Mouse (Mus musculus): ENCODE measurements around the gene Hoxa2. TPM values are rescaled to one million over a fixed set of nuclear protein-coding genes. Genes with fewer than 3 reads are reported as not detected.
A peak's percentile ranks its signal among the peaks of the same experiment; 100 is the strongest.

The Hoxa2 gene
- total and polyA plus RNA-seq, 3 experiments: 1.5 to 2.6 (median 1.7) TPM

GRCm38 (mm10) chr6:52202362-52203120 is 37.9 kb upstream of the Hoxa2 start:
- no peak for DNase-seq

DNA sequence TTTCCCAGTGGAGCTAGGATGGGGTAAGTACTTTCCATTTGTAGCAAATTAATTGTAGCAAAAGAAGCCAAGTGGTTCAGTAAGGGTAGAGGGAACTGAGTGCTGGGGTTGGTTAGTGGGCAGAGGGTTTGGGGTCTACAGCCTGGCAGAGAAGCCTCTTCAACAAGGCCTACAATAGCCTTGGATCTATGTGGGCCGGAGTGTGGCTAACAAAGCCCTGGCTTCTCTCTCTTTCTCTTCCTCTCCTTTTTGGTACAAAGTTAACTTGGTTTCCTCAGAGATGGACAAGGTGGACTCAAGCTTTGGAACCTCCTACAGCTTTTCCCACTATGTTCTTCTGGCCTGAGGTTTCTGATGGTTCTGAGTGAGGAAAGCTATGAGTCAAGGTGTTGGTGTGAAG is 36.6 kb upstream of the Hoxa2 start:
- no peak for DNase-seq

- no peak for DNase-seq
Observed at GRCm38 (mm10) chr6:52200751-52201250, 36.2 kb upstream of the Hoxa2 start.

DNA sequence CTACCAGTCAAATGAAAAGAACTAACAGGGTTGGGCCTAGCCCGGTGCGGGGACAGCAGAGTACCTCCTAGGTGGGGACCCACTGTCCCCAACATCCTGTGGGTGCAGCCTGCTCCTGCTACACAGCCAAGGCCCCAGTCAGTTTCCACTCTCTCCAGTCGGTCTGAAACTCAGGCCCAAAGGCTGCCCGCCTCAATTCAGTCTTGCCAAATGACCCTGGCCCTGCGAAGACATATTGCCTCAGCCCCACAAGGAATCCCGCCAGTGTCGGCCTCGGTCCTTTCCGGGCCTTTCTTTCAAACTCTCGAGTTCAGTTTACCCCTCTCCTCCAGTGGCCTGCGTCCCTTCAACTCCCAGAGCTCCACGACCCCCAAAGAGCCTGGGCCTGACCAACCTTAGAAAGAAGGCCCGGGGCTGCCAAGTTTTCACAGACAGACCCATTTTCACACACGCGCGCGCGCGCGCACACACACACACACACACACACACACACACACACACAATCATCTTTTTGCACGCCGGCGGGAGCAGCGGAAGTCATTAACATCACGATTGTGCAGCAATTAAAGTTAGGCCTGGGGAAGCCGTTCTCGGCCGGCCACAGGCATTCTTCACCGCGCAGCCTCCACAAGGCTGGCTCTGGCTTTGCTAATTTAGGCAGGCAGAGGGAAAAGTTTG is 35.6 kb upstream of the Hoxa2 start:
- peak; percentile 54 for DNase-seq

- DNase-seq: peak; percentile 74
Observed at GRCm38 (mm10) chr6:52197271-52197670, 32.6 kb upstream of the Hoxa2 start.

- no peak for DNase-seq
Observed at GRCm38 (mm10) chr6:52196811-52197210, 32.2 kb upstream of the Hoxa2 start.

GRCm38 (mm10) chr6:52194690-52195089 is 30.1 kb upstream of the Hoxa2 start:
- DNase-seq: no peak

GRCm38 (mm10) chr6:52191860-52192550 is 27.4 kb upstream of the Hoxa2 start:
- DNase-seq: peak; percentile 94

DNA sequence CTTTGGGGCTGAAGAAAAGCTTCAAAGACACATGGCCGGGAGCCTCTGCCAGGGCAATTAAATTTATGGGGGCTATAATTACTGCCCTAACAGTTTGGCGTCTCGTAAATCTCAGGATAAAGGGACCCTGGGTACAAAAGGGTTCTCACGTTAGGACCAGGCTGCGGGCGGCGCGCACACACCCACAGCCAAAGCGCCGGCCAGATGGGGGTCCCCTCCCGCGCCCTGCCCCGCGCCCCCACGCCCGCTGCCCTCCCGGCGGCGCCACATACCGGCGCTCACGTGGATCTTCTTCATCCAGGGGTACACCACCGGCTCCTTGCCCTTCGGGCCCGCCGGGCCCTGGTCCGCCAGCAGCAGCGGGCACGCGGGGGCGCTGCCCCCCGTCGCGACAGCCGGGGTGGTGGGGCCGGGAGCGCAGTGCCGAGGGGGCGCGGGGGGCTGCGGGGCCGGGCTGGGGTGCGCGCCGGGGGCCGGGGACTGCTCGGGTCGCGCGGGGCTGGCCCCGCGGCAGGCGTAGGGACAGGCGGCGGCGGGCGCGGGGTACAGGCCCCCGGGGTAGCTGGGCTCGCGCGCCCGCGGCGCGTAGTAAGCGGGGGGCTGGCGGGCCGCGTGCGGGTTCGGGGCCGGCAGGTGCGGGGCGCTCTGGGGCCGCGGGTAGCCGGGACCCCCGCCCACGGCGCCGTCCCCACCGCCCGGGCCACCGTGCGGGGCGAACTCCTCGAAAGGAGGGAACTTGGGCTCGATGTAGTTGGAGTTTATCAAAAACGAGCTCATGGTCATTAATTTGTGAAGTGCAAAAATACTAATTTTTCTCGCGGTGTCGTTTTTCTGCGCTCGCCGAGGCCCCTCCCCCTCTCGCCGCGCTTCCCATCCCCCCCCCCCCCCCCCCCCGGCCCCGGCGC is 26.5 kb upstream of the Hoxa2 start, which contains the start of gene Hoxa4:
TSS of gene Hoxa4 (minus strand) at position 848 of the 905 bp plus-strand sequence.
- peak; percentile 57 for DNase-seq

DNA sequence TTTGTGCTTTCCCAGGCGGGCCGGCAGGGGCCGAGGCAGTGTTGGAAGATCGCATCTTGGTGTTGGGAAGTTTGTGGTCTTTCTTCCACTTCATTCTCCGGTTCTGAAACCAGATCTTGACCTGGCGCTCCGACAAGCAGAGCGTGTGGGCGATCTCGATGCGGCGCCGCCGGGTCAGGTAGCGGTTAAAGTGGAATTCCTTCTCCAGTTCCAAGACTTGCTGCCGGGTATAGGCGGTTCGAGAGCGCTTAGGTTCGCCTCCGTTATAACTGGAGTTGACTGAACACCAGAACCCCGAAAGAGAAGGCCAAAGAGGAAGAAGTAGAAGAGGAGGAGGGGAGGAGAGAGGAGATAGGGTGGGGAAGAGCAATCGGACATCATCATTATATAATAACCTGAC is 25.8 kb upstream of the Hoxa2 start:
- peak; percentile 31 for DNase-seq

GRCm38 (mm10) chr6:52189909-52190308 is 25.3 kb upstream of the Hoxa2 start:
- no peak for DNase-seq

DNA sequence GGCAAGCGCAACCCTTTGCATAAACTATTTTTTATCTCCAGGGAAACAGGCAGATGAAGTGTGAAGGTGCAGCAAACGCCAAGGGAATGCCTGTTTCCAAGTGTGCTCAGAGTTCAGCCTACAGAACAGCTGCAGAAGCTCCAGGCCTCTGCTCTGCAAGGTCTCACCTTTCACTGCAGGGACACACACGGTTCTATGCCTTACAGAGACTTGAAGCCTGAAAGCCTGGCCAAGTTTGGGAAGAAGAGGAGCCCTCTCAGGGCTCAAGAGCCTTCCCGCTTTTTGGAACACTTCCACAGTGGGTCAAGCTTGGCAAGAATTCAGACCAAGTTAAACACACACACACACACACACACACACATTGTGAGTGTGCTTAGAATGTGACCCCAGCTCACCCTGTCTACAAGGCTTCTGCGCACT is 24.6 kb upstream of the Hoxa2 start:
- DNase-seq: peak; percentile 43

DNA sequence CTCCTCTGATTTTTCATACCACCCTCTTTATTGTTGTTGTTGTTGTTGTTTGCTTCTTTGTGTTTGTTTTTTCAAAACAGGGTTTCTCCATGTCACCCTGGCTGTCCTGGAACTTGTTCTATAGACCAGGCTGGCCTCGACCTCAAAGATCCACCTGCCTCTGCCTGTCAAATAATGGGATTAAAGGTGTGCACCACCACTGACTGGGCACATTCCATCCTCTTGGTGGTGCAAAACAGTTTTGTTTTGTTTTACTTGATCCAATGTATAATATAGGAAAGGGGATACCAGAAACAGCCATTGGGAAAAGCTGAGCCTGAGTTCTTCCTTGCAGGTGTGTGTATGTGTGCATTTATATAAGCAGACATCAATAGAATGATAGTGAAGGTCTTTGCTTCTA is 21.9 kb upstream of the Hoxa2 start:
- DNase-seq: no peak

DNA sequence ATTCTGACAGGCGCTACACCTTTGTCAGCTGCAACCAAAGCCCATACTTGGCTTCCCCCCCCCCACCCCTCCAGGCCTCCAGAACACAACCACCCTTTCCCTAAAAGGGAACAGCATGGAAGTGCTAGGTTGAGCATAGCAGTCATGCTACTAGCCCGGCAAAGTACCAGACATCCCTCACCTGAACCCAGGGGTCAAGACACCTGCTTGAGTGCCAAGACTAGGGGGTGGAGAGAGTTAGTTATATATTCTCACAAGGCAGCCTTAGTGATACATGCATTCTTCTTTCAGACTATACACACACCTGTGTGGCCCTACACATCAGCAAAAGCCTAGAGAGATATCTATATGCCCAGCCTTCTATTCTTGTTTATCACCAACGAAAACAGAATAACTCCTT is 21.2 kb upstream of the Hoxa2 start:
- no peak for DNase-seq

- DNase-seq: peak; percentile 78
Observed at GRCm38 (mm10) chr6:52185222-52185621, 20.6 kb upstream of the Hoxa2 start.

DNA sequence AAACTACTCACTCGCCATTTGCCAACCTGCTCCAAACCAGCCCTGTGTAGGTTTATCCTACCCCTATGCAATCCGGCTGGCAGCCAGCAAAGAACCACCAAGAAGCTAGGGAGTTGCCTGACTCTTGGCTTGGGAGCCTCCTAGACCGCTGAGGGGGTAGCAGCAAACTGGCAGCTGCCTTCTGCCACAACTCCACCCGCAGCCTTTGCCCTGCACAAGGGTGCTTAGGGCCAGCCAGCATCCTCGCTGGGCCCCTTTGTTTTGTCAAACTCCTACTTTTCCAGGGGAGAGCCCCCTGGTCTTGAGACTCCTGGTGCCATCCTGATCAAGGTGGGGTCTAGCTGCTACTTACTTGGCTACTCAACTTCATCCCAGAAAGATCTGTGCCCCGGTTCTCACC is 20.0 kb upstream of the Hoxa2 start:
- DNase-seq: no peak

- DNase-seq: no peak
Observed at GRCm38 (mm10) chr6:52183311-52184080, 18.9 kb upstream of the Hoxa2 start.

- no peak for DNase-seq
Observed at GRCm38 (mm10) chr6:52182793-52183192, 18.2 kb upstream of the Hoxa2 start.

- no peak for DNase-seq
Observed at GRCm38 (mm10) chr6:52182030-52182429, 17.4 kb upstream of the Hoxa2 start.

DNA sequence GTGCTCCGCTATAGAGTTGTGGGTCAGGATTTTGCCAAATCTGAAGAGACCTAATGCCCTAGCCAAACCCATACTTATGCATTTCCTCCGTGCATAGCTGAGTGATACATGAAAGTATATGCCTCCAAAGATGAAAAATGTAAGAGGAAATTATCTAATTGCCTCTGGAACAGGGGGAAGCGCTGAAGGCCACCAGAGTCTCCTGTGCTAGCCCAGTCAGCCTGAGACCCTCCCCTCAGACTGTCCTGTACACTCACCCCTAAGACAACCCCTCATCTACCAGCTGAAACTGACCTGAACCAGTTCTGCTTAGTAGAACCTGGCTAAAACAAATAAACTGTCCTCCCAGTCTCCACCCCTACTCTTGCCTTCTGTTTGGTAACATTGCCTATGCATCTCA is 16.1 kb upstream of the Hoxa2 start:
- DNase-seq: no peak

DNA sequence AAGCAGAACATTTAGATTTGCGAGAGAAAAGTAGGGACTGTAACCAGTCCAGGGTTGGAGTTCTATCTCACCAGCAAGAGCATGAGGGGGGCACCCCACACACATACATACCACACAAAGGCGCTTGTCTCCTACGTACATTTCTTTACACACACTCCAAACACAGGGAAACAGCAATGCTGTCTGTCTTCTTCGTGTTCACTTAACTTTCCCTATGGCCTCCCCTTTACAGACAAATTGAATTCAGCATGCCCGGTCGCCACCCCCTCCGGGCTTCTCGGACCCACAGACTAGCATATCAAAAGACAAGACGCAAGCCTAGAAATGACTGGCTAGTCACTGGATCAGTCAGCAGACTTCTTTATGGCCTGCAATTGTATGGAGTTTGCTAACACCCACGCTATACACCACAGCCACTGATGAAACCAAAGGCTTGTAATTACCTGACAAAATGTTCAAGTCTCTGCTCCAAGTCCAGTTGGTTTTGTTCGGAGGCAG is 15.6 kb upstream of the Hoxa2 start:
- DNase-seq: no peak
